Mouse (Mus musculus): ENCODE data around the gene Sav1.

Gene Sav1

DNA sequence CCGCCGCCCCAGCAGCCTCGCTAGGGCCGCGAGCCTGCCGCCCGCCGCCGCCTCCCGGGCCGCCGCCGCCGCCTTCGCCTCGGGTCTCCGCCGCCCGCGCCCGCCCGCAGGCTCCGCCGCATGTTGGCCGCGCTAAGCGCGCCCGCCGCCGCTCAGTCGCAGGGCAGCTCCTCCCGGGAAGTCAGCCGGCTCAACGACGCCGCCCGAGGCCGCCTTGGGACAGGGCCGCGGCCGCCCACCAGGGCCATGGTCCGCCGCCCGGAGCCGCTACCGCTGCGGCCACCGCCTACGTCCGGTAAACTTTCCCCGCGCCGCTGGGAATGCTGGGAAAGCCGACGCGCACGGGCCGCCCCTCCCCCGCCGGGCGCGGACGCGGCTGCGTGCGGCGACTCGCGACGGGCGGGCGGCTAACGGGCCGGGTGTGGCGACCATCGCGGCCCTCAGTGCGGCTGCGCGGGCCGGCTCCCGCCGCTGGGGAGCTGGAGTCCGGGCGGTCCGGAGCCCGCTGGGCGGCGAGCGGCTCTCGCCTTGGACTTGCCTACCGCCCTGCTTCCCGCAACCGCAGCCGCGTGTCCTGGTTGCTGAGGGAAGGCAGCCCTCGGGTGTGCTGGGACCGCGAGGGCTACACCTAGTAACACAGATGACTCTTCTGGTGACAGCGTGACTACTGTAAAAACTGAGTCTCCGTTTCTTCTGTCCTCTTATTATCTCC, at the start of gene Sav1:
Gene Sav1 (minus strand): TSS at position 217 of the 712 bp plus-strand sequence.
- ChIA-PET CTCF (interaction anchor here in 1 of 4 experiments (0.6 kb wide), 2 partner anchors 10 to 313 kb away, joined by 8 to 9 read pairs; no protein-coding TSS in a partner anchor), POLR2A (interaction anchor here in 3 of 4 experiments (0.6 to 1.0 kb wide), 7 partner anchors 8 to 466 kb away, joined by 3 to 6 read pairs (median 4); partner anchors contain the start of gene Tmx1 (in 1 of the 3))

DNA sequence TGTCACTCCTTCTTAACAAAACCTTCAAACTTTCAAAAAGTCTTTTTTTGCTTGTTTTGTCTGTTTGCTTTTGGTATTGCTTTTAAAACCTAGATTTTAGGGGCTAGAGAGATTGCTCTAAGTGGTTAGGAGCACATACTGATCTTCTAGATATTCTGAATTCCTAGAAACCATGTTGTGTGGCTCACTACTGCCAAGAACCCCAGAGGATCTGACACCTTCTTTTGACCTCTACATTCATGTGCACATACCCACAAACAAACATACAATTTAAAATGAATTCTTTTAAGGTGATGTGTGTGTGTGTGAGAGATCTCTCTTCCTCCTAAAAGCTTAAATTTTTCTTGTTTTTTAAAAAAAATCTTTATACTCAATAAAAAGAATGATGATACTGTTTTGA, 39.4 kb upstream of the Sav1 start:
- ChIA-PET POLR2A (interaction anchor here in 1 of 4 experiments (0.6 to 1.5 kb wide), 2 partner anchors 26 to 38 kb away, joined by 3 to 4 read pairs; no protein-coding TSS in a partner anchor), CTCF (interaction anchor here in 1 of 4 experiments (0.6 kb wide), 1 partner anchor 8 kb away, joined by 3 read pairs; no protein-coding TSS in a partner anchor)

DNA sequence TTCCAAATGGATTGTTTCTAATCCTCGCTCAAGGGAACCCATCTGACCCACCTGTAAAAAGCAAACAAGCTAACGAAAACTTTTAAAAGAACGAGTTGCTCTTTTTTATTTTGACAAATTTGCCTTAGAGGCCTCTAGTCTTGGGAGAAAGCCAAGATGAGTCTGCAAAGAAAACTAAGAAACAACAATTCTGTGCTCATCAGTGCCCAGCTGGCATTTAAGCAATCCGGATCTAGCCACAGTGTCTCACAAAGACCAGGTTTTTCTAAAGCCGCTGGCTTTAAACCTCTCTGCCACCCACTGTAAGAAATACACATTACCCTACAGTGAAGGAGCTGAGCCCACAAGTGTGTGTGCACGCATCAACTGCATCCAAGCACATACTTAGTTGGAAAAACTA, 38.6 kb upstream of the Sav1 start:
- ChIA-PET POLR2A (interaction anchor here in 2 of 4 experiments (0.6 to 1.5 kb wide), 3 partner anchors 13 to 37 kb away, joined by 3 to 4 read pairs (median 3); no protein-coding TSS in a partner anchor), CTCF (no interaction called here)

DNA sequence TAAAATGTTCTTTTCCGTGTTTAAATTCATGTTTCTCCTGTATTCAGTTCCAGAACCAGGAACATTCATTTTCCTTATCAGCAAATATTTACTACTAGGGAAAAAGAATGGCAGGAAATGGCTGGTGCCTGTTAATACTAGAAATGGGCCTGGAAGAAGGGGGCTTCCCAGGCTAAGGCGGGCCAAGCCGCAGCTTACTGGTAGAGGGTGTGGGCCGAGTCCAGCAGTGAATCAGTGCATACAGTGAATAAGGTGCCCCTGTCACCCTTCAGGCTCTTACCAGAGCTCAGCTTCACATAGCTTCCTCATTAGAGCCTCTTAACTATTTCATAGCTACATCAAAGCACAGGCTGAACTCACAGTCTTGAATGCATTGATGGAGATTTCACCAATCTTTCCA, 36.8 kb upstream of the Sav1 start:
- POLR2A ChIA-PET, result no interaction called here

DNA sequence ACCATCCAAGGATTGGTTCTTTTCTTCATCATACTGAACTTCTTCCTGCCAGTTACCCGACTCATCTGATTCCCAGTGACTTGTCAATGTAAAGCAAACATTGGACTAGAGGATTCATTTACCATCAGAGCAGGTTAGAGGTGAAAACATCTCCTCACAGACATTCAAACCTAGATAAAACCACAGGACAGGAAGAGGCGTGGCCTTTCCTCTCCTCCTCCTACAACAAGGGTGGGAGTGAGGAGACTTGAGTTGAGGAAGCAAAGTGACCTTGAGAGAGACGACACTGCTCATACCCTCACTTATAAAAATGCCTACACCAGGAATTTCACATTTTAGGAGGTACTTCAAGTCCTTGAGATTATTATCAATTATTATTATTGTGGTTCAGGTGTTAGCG, 31.4 kb upstream of the Sav1 start:
- ChIA-PET POLR2A (no interaction called here), CTCF (no interaction called here)

More for the DNA sequence above, 36.8 kb upstream of the Sav1 start:
- CTCF ChIA-PET, result no interaction called here

DNA sequence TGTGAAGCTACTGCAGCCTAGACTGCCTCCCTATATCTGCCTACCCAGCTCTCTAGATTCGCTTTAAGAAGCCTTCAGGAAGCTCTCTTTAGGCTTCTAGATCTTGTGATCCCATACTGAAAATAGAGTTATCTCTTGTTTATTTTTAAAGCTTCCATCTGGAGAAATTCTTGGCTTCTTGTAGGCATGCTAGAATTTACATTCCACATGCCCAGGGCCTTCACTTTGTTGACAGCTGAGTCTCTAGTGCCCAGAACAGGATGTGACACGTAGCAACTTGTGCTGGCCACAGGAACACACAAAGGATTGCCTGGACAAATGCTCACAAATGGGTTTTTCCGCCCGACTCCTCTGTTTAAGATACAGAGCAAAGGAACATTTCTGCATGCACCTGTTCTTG, 29.1 kb upstream of the Sav1 start:
- CTCF ChIA-PET, result no interaction called here

DNA sequence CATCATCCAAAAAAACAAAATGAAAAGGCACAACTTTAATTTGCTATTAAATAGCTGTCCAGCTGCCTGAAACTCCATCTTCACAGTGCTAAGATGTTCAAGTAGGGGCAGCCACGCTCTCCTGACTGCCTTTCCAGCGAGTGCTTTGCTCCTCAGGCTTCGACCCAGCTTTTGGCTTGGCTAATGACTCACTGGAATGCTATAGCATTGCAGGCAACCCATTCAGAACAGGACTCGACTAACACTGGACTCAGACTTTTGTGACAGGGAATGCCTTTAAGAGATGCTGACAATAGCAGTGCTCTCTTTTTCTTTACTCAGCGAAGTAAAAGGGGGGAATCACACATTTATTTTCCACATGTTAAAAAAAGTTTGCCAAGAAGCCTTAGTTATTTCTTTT, 24.9 kb upstream of the Sav1 start:
- CTCF ChIA-PET, result no interaction called here
- POLR2A ChIA-PET, result interaction anchor here in 1 of 4 experiments (1.1 kb wide), 1 partner anchor 13 kb away, joined by 3 read pairs; no protein-coding TSS in a partner anchor

More for the DNA sequence above, 29.1 kb upstream of the Sav1 start:
- POLR2A ChIA-PET, result no interaction called here

DNA sequence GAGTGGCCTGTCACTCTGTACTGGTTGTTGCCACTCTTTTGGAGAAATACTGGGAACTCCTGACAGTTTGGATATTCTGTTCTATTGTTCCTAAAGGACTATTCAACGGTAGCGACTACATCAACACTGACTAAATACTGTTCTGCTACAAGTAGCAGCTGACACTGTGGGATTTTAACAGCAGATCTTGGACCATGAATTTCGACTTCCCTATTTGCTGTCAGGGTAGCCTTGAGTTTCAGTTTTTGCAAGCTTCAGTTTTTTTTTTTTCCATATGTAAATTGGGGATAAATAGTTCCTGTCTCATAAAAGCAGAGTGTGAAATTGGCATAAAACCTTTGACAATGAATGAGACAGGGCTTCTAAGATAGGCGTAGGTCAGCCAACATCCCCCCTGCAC, 23.6 kb upstream of the Sav1 start:
- POLR2A ChIA-PET, result no interaction called here

DNA sequence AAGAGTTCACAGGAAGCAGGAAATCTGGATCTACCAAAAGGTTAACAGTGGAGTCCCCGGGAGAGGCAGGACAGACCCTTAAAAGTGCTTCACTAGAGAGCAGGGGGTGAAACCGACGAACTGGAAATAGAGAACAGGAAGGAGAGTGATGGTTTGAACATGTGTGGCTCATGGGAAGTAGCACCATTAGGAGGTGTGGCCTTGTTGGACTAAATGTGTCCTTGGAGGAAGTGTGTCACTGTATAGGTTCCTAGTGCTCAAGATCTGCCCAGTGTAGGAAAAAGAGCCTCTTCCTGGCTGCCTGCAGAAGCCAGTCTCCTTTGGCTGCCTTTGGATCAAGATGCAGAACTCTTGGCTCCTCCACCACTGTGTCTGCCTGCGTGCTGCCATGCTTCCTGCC, 18.3 kb upstream of the Sav1 start:
- POLR2A ChIA-PET, result no interaction called here
- CTCF ChIA-PET, result no interaction called here

More for the DNA sequence above, 23.6 kb upstream of the Sav1 start:
- CTCF ChIA-PET, result no interaction called here

DNA sequence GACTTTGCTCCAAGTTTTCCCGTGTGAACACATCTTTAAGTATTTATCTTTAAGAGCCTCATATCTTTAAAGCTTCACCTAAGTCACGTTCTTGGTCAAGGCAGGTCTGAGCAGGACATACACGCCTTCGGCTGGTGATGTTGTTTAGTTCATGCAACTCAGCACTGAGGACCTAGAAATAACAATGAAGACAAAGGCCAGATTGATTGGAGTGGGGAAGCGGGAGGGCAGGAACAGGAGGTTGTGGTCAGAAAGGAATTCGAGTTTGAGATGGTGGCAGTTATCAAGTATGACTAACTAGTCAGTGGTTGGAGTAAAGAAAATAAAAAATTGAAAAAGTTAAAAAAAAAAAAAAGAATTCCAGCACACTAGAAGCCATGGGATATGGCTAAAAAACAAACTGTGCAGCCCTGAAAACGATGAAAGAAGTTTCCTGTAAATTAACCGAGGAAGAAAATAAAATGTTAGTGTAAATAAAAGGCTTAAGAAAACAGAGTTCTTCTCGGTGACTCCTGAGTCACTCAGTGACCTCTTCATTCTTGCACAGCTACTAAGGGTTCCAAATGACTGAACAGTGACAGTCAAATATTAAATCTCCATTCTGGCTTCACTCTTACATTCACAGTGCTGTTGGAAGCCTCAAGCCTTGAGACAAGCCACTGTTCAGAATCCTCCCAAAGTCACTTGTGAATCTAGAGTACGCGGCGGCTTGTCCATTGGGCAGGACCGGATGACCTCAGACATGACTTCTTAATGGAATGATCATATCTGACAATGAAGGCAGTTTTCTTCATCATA, 11.6 kb upstream of the Sav1 start:
- POLR2A ChIA-PET, result interaction anchor here in 1 of 4 experiments (0.8 kb wide), 1 partner anchor 10 kb away, joined by 3 read pairs; no protein-coding TSS in a partner anchor
- CTCF ChIA-PET, result no interaction called here

DNA sequence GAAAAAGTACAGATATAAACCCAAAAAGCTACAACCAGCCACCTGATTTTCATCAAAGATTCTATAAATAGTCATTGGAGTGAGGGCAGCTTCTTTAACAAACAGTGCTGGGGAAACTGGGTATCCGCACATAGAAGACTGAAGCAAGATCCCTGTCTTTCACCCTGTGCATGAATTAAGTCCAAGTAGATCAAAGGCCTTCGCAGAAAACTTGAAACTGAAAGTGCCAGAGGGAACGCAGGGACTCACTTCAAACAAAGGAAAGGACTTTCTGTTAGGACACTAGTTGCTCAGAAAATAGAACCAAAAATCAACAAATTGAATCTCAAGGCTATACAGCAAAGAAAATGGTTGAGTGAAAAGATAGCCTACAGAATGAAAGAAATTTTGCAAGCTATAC, 8.6 kb upstream of the Sav1 start:
- ChIA-PET POLR2A (interaction anchor here in 1 of 4 experiments (0.6 kb wide), 1 partner anchor 103 kb away, joined by 3 read pairs; no protein-coding TSS in a partner anchor), CTCF (interaction anchor here in 1 of 4 experiments (0.7 kb wide), 1 partner anchor 350 kb away, joined by 12 read pairs; no protein-coding TSS in a partner anchor)

DNA sequence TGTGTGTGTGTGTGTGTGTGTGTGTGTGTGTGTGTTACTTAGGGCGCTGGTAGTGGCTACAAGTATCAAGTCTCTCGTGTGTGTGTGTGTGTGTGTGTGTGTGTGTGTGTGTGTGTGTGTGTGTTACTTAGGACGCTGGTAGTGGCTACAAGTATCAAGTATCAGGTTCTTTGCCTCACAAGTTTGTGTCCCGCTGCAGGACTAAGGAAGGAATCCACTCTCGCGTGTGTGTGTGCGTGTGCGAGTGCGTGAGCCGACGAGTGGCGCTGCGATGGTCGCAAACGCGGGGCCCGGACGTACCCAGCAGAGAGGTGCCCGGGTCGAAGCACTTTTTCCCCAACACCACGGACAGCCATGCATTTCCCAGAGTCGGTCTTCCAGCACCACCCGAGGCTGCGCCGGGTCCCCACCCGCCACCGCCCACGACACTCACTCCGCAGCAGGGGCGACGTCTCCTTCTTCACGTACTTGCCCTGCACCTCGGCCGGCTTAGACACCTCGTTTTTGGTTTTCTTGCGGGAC, 500 bp downstream of the Sav1 start:
- ChIA-PET CTCF (interaction anchor here in 1 of 4 experiments (1.0 kb wide), 1 partner anchor 11 kb away, joined by 6 read pairs; no protein-coding TSS in a partner anchor), POLR2A (interaction anchor here in 3 of 4 experiments (0.6 to 1.2 kb wide), 8 partner anchors 9 to 373 kb away, joined by 3 to 7 read pairs (median 3); no protein-coding TSS in a partner anchor)

DNA sequence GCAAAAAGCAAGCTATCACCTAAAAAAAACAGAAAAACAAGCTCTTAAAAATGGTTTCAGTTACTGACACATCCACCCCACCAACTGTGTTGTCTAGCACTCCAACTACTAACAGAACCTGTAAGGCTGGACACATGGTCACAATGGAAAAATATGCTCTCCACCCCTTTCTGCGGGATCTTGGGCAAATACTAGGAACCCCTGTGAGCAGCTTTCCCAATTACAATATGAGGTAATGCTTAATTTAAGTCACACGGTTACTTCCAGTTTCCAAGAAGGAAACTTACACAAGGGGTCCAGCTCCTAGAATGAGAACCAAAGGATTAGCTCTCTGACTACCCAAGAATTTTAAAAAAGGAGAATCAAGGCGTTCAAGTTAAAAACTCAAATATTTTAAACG, 1.3 kb downstream of the Sav1 start:
- CTCF ChIA-PET, result interaction anchor here in 1 of 4 experiments (1.0 kb wide), 1 partner anchor 10 kb away, joined by 6 read pairs; no protein-coding TSS in a partner anchor
- POLR2A ChIA-PET, result interaction anchor here in 3 of 4 experiments (0.7 to 1.6 kb wide), 8 partner anchors 8 to 374 kb away, joined by 3 to 7 read pairs (median 3); no protein-coding TSS in a partner anchor

DNA sequence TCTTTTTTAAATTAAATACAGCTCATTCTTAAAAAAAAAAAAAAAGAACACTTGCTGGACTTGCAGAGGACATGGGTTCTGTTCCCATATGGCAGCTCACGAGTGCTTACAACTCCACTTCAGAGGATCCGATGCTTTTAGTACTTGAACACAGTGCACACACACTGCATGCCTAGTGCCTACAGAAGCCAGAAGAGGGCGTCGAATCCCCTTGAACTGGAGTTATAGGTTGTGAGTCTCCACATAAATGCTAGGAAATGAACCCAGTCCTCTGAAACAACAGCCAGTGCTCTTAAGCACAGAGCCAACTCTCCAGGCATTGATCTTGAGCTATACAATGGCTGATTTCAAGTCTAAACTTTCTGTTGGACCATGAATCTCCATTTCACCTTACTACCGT, 3.9 kb downstream of the Sav1 start:
- ChIA-PET POLR2A (interaction anchor here in 1 of 4 experiments (0.9 kb wide), 1 partner anchor 10 kb away, joined by 3 read pairs; no protein-coding TSS in a partner anchor), CTCF (interaction anchor here in 1 of 4 experiments (0.9 kb wide), 1 partner anchor 107 kb away, joined by 3 read pairs; no protein-coding TSS in a partner anchor)

DNA sequence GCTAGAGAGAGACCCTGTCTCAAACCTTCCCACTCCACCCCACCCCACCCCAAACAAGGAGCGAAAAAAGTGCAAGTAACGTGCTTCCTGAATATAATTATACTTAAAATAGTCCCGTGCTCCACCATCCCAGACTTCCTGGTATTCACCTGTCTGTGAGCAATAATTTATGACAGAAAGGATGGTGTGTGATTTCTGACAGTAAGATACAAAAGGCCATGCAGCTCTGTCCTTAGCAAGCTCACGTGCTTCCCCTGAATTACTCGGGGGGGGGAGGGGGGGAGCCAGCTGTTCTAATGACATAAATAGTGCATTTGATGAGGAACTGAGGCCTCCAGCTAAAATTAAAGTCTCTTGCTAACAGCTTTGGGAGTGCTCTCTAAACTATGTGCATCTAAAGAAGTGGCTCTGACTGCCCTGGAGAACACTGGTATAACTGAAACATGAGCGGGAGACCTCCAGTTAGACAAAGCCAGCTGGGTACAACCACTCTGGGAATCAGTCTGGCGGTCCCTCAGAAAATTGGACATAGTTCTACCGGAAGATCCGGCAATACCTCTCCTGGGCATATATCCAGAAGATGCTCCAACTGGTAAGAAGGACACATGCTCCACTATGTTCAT, 9.3 kb downstream of the Sav1 start:
- ChIA-PET CTCF (interaction anchor here in 2 of 4 experiments (0.6 to 0.7 kb wide), 2 partner anchors 67 to 363 kb away, joined by 3 read pairs; no protein-coding TSS in a partner anchor), POLR2A (interaction anchor here in 2 of 4 experiments (0.7 to 1.8 kb wide), 5 partner anchors 8 to 14 kb away, joined by 3 to 6 read pairs (median 3); partner anchors contain the start of gene Sav1 (in 1 of the 2))

DNA sequence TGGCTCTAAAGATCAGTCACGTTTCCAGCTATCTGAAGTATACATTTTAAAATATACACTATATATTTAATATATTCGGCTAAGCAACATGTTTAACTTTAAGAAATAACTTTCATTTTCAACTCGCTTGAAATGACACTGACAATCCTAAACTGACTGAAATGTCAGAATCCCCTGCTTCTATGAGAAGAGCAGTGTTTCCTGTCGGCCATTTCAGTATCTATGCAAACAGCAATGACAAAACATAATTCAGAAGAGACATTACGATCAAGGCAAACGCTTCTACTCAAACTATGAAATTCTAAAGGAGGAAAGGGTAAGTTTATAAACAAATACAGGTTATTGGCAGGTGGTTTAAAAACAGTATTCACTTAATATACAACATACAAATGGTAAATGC, 10.1 kb downstream of the Sav1 start:
- ChIA-PET POLR2A (interaction anchor here in 2 of 4 experiments (1.1 to 1.8 kb wide), 3 partner anchors 9 to 14 kb away, joined by 3 to 6 read pairs (median 3); no protein-coding TSS in a partner anchor), CTCF (no interaction called here)

DNA sequence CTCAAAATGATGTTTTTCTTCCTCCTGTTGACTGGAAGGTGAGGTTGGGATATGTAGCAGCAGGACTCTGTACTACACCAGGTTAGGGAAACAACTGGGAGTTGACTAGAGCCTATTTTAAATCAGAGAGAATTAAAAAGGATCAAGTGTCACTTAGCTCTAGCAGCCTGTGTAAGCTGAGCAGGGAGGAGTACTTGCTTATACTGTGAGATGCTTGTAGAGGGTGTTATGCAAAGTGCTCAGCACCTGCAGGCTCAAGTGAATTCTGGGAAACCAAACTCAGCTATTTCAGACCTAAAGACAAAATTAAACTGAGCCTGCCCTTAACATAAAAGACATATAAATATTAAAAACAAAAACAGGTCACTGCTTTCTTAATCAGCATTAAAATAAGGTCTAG, 13.1 kb downstream of the Sav1 start:
- CTCF ChIA-PET, result interaction anchor here in 2 of 4 experiments (0.7 to 0.9 kb wide), 2 partner anchors 12 to 222 kb away, joined by 3 read pairs; no protein-coding TSS in a partner anchor
- POLR2A ChIA-PET, result interaction anchor here in 3 of 4 experiments (0.6 to 1.5 kb wide), 6 partner anchors 10 to 137 kb away, joined by 3 to 6 read pairs (median 4); no protein-coding TSS in a partner anchor

DNA sequence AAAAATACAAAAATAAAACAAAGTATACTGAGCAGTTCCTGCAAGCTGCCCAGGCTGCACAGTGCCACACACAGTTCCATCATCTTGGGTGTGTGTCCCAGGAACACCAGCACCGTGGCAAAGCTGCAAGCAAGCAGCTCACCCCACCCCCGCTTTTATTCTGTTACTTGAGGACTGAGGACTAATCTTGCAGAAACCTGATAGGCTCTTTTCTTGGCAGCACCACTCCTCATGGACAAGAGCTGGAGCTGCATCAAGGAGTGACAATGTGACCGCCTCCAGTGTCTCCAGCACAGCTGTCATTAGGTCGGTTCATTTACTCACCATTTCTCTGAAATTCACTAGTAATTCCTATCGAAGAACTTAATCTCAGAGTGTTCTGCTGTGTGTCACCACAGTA, 18.6 kb downstream of the Sav1 start:
- POLR2A ChIA-PET, result interaction anchor here in 2 of 4 experiments (0.6 kb wide), 3 partner anchors 18 to 514 kb away, joined by 3 to 7 read pairs (median 5); no protein-coding TSS in a partner anchor

More for the DNA sequence above, 18.6 kb downstream of the Sav1 start:
- CTCF ChIA-PET, result interaction anchor here in 1 of 4 experiments (0.6 kb wide), 1 partner anchor 115 kb away, joined by 3 read pairs; no protein-coding TSS in a partner anchor

All from embryonic stem cell, embryonic (primary cell).